Mouse (Mus musculus) gastrocnemius, adult 2 months (tissue): ENCODE measurements around the gene Kat14. TPM values are rescaled to one million over a fixed set of nuclear protein-coding genes. Genes with fewer than 3 reads are reported as not detected.

Experiments used
- DNase-seq: peaks from one replicate; pipeline ENCODE4 v3.0.0; 2022
- H3K27ac ChIP-seq: fragments of 200-600 bp; 2 replicates; pipeline ENCODE4 v1.8.1; 2022; ENCODE audit warnings: mild to moderate bottlenecking
- H3K4me3 ChIP-seq: fragments of 200-600 bp; 2 replicates; pipeline ENCODE4 v1.8.1; 2022; ENCODE audit warnings: mild to moderate bottlenecking, moderate library complexity
- CTCF ChIP-seq: fragments of 200-600 bp; IDR thresholded peaks from 2 replicates; pipeline ENCODE4 v1.8.1; 2022; ENCODE audit warnings: antibody characterized with exemption, mild to moderate bottlenecking, moderate library complexity
- intact Hi-C: fragments of 180-260 bp; cut with DNase I; formaldehyde crosslinking; loops from one replicate; pipeline ENCODE4 v1.15.1; 2025
- total RNA-seq, 2 experiments: library from RNA; stranded (reverse); gene quantifications; 2 replicates each; pipeline ENCODE4 v1.2.3; 2021

The Kat14 gene
- total RNA-seq, 2 experiments from 2014 or later, result 21.3 to 25.4 TPM

- no peak for DNase-seq
- no peak for TF ChIP-seq CTCF
- no peak overlapping the region for H3K4me3 ChIP-seq
- intact Hi-C loops, result no loop called here
- H3K27ac ChIP-seq, result peak overlapping the region; percentile 86
Measured at GRCm38 (mm10) chr2:144399531-144399930, 30.7 kb downstream of the Kat14 start.

GRCm38 (mm10) chr2:144400659-144401058 lies 31.9 kb downstream of the Kat14 start:
- Histone ChIP-seq H3K4me3 (no peak overlapping the region), H3K27ac (peak overlapping the region; percentile 86)
- DNase-seq, result no peak
- TF ChIP-seq CTCF, result no peak
- intact Hi-C loops, result no loop called here

- no peak for DNase-seq
- Histone ChIP-seq H3K4me3 (no peak overlapping the region), H3K27ac (no peak overlapping the region)
- no peak for TF ChIP-seq CTCF
- intact Hi-C loops, result no loop called here
Measured at GRCm38 (mm10) chr2:144409037-144409436, 40.3 kb downstream of the Kat14 start.

GRCm38 (mm10) chr2:144410603-144411002 lies 41.8 kb downstream of the Kat14 start:
- peak overlapping the region; percentile 53 for H3K27ac ChIP-seq
- TF ChIP-seq CTCF, result 0 out of 2 replicates have a peak, but pooled peaks have one; percentile 3
- intact Hi-C loops, result loop anchor here (5.0 kb wide), 1 partner anchor 38 kb away; no protein-coding TSS in a partner anchor
- DNase-seq, result peak; percentile 64
- no peak overlapping the region for H3K4me3 ChIP-seq

- TF ChIP-seq CTCF, result no peak
- DNase-seq, result no peak
- no peak overlapping the region for H3K27ac ChIP-seq
- H3K4me3 ChIP-seq, result no peak overlapping the region
- intact Hi-C loops, result loop anchor here (5.0 kb wide), 1 partner anchor 42 kb away; no protein-coding TSS in a partner anchor
Measured at GRCm38 (mm10) chr2:144414646-144415045, 45.9 kb downstream of the Kat14 start.

GRCm38 (mm10) chr2:144416859-144417258 lies 48.1 kb downstream of the Kat14 start:
- Histone ChIP-seq H3K27ac (no peak overlapping the region), H3K4me3 (no peak overlapping the region)
- intact Hi-C loops, result no loop called here
- no peak for TF ChIP-seq CTCF
- DNase-seq, result no peak

- intact Hi-C loops, result no loop called here
- Histone ChIP-seq H3K4me3 (no peak overlapping the region), H3K27ac (no peak overlapping the region)
- no peak for TF ChIP-seq CTCF
- no peak for DNase-seq
Measured at GRCm38 (mm10) chr2:144418062-144418461, 49.3 kb downstream of the Kat14 start.

- Histone ChIP-seq H3K4me3 (no peak overlapping the region), H3K27ac (no peak overlapping the region)
- DNase-seq, result no peak
- intact Hi-C loops, result no loop called here
- no peak for TF ChIP-seq CTCF
Measured at GRCm38 (mm10) chr2:144422094-144422675, 53.4 kb downstream of the Kat14 start.

- intact Hi-C loops, result no loop called here
- TF ChIP-seq CTCF, result no peak
- Histone ChIP-seq H3K4me3 (no peak overlapping the region), H3K27ac (no peak overlapping the region)
- no peak for DNase-seq
Measured at GRCm38 (mm10) chr2:144425761-144426160, 57.0 kb downstream of the Kat14 start.

GRCm38 (mm10) chr2:144427852-144428251 lies 59.1 kb downstream of the Kat14 start:
- no peak for TF ChIP-seq CTCF
- Histone ChIP-seq H3K27ac (no peak overlapping the region), H3K4me3 (no peak overlapping the region)
- intact Hi-C loops, result no loop called here
- DNase-seq, result no peak

GRCm38 (mm10) chr2:144428659-144429058 lies 59.9 kb downstream of the Kat14 start:
- DNase-seq, result no peak
- Histone ChIP-seq H3K27ac (no peak overlapping the region), H3K4me3 (no peak overlapping the region)
- intact Hi-C loops, result no loop called here
- TF ChIP-seq CTCF, result no peak

GRCm38 (mm10) chr2:144429171-144429570 lies 60.4 kb downstream of the Kat14 start:
- DNase-seq, result no peak
- Histone ChIP-seq H3K4me3 (no peak overlapping the region), H3K27ac (no peak overlapping the region)
- intact Hi-C loops, result no loop called here
- TF ChIP-seq CTCF, result no peak

- H3K4me3 ChIP-seq, result no peak overlapping the region
- TF ChIP-seq CTCF, result no peak
- no peak overlapping the region for H3K27ac ChIP-seq
- DNase-seq, result no peak
- intact Hi-C loops, result no loop called here
Measured at GRCm38 (mm10) chr2:144431286-144431825, 62.6 kb downstream of the Kat14 start.

GRCm38 (mm10) chr2:144435679-144436078 lies 66.9 kb downstream of the Kat14 start:
- intact Hi-C loops, result no loop called here

More at GRCm38 (mm10) chr2:144435679-144436078, 66.9 kb downstream of the Kat14 start:
- Histone ChIP-seq H3K4me3 (no peak overlapping the region), H3K27ac (no peak overlapping the region)
- TF ChIP-seq CTCF, result no peak
- no peak for DNase-seq
